Mouse (Mus musculus): Measurements from ENCODE around the gene Tnfrsf21. TPM values are rescaled to one million over a fixed set of nuclear protein-coding genes. Genes with fewer than 3 reads are reported as not detected.

Gene Tnfrsf21
- 2.3 TPM for total RNA-seq (2023)

GRCm38 (mm10) chr17:43016371-43017331 lies at the start of gene Tnfrsf21:
Gene Tnfrsf21 (plus strand): TSS chr17:43016555.

Other genes with a start within 250 kb of the Tnfrsf21 start
- 70.4 TPM for gene Cd2ap, start 139.9 kb upstream of the Tnfrsf21 start, total RNA-seq (2023)

Data from CD8-positive naive resting alpha-beta T cell, adult 57 days (primary cell).